Mouse (Mus musculus): ENCODE measurements around the gene Scrt2.
"Not testable (repeated sequence)": the region's sequence is repeated elsewhere in the genome, so short reads cannot be mapped to it uniquely, and the experiment has no call there.

Gene Scrt2

GRCm38 (mm10) chr2:152080685-152081541 lies at the start of gene Scrt2:
TSS of gene Scrt2 (plus strand) at chr2:152081529.
- DNase-seq (ENCODE audit: extremely low read depth, insufficient read length, low spot score): no peak

DNA sequence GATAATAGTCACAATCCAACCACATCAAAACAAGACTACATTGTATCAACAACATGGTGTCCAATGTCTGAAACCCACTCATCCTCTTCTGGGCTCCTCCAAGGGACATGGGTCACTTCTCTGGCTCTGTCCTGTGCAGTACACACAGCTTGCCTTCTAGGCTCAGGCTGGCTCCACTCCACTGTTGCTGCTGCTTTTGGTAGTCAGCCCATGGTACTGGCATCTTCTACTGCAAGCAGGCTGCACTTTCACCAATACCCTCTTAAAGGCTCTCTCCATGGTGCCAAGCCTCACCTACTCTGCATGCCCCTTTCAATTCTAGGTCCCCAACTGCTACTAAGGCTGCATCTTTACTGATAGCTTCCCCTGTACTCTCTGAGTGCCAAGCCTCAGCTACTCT lies 41.2 kb upstream of the Scrt2 start:
- DNase-seq (ENCODE audit: extremely low read depth, insufficient read length, low spot score): no peak

GRCm38 (mm10) chr2:152047116-152048002 lies 34.0 kb upstream of the Scrt2 start:
- DNase-seq (ENCODE audit: extremely low read depth, insufficient read length, low spot score): no peak

GRCm38 (mm10) chr2:152048003-152048980 lies 33.0 kb upstream of the Scrt2 start:
- DNase-seq (ENCODE audit: extremely low read depth, insufficient read length, low spot score): no peak

DNA sequence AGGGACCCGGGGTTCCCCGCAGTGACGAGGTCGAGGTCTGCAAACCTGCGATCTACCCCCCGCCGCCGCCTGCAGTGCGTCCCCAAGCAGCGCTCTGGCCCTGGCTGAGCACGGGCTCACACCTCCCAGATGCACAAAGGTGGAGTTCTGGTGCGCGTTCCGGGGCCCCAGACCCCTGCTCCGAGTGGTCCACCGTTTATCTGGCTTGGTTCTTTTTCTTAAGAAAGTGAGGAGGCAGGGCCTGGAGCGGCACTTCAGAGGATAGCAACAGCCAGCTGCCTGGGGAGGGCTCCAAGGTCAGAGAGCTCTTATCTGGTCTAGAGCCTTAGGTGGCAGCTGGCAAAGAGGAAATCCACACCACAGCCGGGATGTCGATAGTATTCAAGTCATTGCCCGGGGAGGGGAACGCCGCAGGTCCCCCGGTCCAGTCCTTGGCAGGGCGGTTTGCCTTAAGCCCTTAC lies 32.3 kb upstream of the Scrt2 start:
- no peak for DNase-seq (ENCODE audit: extremely low read depth, insufficient read length, low spot score)

GRCm38 (mm10) chr2:152049611-152050270 lies 31.6 kb upstream of the Scrt2 start:
- no peak for DNase-seq (ENCODE audit: extremely low read depth, insufficient read length, low spot score)

- no peak for DNase-seq (ENCODE audit: extremely low read depth, insufficient read length, low spot score)
These were observed 31.0 kb upstream of the Scrt2 start for GRCm38 (mm10) chr2:152050316-152050715.

DNA sequence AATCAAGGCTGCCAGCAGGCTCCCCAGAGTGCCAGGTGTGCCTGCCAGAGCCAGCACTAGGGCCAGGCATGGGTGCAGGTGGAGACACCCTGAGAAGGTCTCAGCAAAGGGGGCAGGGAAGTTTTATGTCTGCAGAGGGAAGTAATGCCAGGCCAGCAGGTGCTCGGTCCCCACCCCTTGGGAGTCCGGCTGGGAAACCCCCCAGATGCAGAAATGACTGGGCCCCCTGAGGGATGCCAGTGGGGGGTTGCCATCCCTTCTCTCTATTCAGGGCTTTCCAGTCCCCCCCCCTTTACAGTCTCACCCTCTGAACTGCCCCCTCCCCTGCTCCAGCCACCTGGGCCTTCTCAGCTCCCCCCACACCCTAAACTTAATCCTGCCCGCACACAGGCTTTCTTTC lies 29.3 kb upstream of the Scrt2 start:
- no peak for DNase-seq (ENCODE audit: extremely low read depth, insufficient read length, low spot score)

GRCm38 (mm10) chr2:152055406-152055805 lies 25.9 kb upstream of the Scrt2 start:
- no peak for DNase-seq (ENCODE audit: extremely low read depth, insufficient read length, low spot score)

DNA sequence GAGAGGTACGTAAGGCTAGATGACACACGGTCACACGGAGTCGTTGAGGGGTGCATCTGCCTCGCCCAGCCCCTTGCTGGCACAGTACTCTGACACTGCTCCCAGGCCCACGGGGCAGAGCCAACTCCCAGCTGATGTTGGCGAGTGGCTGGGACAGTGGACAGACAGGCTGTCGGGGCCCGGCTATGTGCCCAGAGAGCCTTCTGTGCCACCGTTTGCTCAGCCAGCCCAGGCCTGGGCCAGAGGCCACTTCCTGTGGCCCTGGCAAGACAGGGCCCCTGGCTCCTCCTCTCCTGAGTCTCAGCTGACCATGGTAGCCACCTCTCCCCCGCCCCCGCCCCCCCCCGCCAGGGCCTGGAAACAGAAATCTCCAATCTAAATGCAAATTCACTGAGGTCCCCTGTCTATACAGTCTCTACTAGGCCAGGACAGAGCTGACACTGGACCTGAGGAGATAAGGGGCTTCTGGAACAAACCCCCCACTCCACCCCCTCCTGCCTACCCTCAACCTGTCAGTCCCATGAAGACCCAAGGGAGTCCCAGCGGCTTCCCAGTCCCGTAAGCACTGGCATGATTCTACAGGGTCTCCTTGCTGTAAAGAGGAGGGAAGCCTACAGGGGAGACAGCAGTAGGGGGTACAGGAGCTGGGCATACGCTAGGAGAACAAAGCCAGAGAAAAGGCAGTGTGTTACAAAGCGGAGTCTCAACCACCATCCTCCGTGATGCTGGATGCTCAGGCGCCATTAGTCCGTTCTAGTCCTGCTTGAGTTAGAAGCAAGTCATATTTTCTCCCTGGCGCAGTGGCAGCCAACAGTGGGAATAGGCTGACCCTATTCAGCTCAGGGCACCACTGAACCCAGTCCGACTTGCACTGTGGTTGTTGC lies 24.7 kb upstream of the Scrt2 start:
- no peak for DNase-seq (ENCODE audit: extremely low read depth, insufficient read length, low spot score)

GRCm38 (mm10) chr2:152057252-152057563 lies 24.1 kb upstream of the Scrt2 start:
- no peak for DNase-seq (ENCODE audit: extremely low read depth, insufficient read length, low spot score)

DNA sequence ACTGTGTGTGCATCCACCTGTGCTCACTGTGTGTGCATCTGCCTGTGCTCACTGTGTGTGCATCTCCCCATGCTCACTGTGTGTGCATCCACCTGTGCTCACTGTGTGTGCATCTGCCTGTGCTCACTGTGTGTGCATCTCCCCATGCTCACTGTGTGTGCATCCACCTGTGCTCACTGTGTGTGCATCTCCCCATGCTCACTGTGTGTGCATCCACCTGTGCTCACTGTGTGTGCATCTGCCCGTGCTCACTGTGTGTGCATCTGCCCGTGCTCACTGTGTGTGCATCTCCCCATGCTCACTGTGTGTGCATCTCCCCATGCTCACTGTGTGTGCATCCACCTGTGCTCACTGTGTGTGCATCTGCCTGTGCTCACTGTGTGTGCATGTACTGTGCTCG lies 18.5 kb upstream of the Scrt2 start:
- DNase-seq (ENCODE audit: extremely low read depth, insufficient read length, low spot score): not testable (repeated sequence)

GRCm38 (mm10) chr2:152068660-152069433 lies 12.5 kb upstream of the Scrt2 start:
- no peak for DNase-seq (ENCODE audit: extremely low read depth, insufficient read length, low spot score)

DNA sequence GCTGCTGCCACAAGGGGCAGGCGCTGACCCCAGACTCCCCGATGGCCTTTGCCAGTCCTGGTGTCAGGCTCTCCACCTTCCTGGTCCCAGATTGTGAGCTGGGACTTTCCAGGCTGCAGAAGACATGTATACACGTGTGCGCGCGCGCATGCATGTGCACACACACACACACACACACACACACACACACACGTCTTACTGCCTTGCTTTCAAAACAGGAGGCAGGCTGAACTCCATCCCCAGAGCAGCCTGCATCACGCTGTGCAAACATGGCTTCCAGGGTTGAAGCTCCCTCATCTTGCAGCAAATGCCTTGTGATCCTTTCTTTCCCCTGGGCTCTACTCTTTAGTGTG lies 11.9 kb upstream of the Scrt2 start:
- DNase-seq (ENCODE audit: extremely low read depth, insufficient read length, low spot score): no peak

DNA sequence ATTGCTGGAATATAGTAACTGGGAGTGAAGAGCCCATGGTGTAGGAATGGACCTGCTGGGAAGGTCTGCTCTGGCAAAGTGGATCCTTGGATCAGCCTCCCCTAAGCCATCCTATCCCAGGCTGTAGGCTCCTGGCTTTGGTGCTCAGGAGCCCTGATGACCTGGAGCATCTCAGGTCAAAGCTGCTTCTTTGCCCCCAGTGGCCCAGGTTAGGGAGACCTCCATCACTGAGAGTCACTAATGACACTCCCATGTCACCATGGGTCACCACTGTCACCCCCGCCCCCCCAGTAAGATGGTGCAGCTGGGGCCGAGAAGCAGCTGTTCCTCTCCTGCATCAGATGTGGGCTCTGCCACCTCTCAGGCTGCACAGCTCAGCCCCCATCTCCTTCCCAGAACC lies 11.4 kb upstream of the Scrt2 start:
- DNase-seq (ENCODE audit: extremely low read depth, insufficient read length, low spot score): no peak

DNA sequence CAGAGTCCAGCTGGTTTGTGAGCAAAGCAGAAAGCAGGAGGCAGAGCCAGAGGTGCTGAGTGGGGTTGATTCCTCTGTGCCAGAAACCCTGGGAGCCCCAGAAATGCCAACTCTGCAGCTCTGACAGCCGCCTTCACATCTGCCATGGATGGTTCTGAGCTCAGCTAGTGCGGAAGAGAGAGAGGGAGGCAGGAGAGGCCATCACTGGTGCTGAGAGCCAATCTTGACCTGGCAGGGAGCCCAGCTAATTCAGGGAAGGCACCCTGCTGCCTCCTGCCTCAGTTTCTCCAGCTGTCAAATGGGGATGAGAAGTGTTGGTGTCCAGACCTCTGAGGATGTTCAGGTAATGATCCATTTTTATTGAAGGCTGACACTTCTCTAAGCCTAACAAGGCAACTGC lies 6.8 kb upstream of the Scrt2 start:
- no peak for DNase-seq (ENCODE audit: extremely low read depth, insufficient read length, low spot score)

GRCm38 (mm10) chr2:152075294-152075889 lies 5.9 kb upstream of the Scrt2 start:
- DNase-seq (ENCODE audit: extremely low read depth, insufficient read length, low spot score): no peak

DNA sequence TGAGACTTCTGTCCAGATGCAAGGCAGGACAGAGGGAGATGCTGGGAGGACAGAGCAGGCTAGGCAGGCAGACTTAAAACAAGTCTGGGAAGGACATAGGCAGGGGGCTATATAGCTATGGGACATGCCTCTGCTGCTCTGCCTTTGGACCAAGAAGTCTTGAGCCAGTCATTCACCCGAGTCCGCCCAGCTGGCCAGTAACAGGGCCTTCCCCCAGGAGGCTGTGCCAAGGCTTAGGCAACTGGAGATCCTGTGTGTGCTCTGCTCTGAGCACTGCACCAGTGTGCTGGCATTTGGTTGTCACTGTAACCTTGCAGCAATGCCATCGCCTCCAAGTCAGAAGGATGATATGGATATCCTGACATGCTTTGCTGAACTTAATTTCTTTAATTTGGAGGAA lies 4.0 kb upstream of the Scrt2 start:
- no peak for DNase-seq (ENCODE audit: extremely low read depth, insufficient read length, low spot score)

All from 3134 (cell line).